Mouse (Mus musculus) intestine, embryonic 15.5 days (tissue): ENCODE results near the gene Glyctk. TPM values are rescaled to one million over a fixed set of nuclear protein-coding genes. Genes with fewer than 3 reads are reported as not detected.

Experiments used
- ATAC-seq: fragments of 200-750 bp; cut with Nextera tagmentation; 2 replicates; pipeline ENCODE4 v1.8.0; 2017; ENCODE audit warnings: moderate TSS enrichment, moderate library complexity
- H3K27ac ChIP-seq: fragments of 300-500 bp; sonication (generic); 2 replicates; pipeline ENCODE4 v1.5.1; 2015; ENCODE audit warnings: mild to moderate bottlenecking, inconsistent platforms
- H3K27me3 ChIP-seq: fragments of 300-500 bp; sonication (generic); replicated peaks from 2 replicates; pipeline ENCODE4 v1.6.1; 2015; ENCODE audit warnings: inconsistent platforms
- H3K36me3 ChIP-seq: fragments of 300-500 bp; sonication (generic); 2 replicates; pipeline ENCODE4 v1.6.1; 2015; ENCODE audit warnings: inconsistent platforms
- H3K4me1 ChIP-seq: fragments of 300-500 bp; sonication (generic); replicated peaks from 2 replicates; pipeline ENCODE4 v1.6.1; 2015; ENCODE audit warnings: inconsistent platforms
- H3K4me2 ChIP-seq: fragments of 300-500 bp; sonication (generic); replicated peaks from 2 replicates; pipeline ENCODE4 v1.6.1; 2015; ENCODE audit warnings: mild to moderate bottlenecking, inconsistent platforms
- H3K4me3 ChIP-seq: fragments of 300-500 bp; sonication (generic); replicated peaks from 2 replicates; pipeline ENCODE4 v1.5.1; 2015; ENCODE audit warnings: inconsistent platforms
- H3K9ac ChIP-seq: fragments of 300-500 bp; sonication (generic); 2 replicates; pipeline ENCODE4 v1.6.1; 2015; ENCODE audit warnings: inconsistent platforms
- H3K9me3 ChIP-seq: fragments of 300-500 bp; sonication (generic); 2 replicates; pipeline ENCODE4 v1.6.1; 2016; ENCODE audit warnings: inconsistent platforms
- WGBS: fragments of 180-500 bp; shearing (Covaris S2); methylation state at CpG from one replicate; pipeline ENCODE4 v1.1.7; 2015; 5-methylcytosine and 5-hydroxymethylcytosine counted together
- polyA plus RNA-seq: library from polyadenylated mRNA; unstranded; fragments of >200 nt; fragmentation: Nextera tagmentation; extraction: Ambion mirVana; gene quantifications from 2 replicates; pipeline ENCODE4 v1.2.1, GENCODE M21; 2015

The Glyctk gene
- polyA plus RNA-seq, 1 experiment from 2014 or later: 3.4 TPM

DNA sequence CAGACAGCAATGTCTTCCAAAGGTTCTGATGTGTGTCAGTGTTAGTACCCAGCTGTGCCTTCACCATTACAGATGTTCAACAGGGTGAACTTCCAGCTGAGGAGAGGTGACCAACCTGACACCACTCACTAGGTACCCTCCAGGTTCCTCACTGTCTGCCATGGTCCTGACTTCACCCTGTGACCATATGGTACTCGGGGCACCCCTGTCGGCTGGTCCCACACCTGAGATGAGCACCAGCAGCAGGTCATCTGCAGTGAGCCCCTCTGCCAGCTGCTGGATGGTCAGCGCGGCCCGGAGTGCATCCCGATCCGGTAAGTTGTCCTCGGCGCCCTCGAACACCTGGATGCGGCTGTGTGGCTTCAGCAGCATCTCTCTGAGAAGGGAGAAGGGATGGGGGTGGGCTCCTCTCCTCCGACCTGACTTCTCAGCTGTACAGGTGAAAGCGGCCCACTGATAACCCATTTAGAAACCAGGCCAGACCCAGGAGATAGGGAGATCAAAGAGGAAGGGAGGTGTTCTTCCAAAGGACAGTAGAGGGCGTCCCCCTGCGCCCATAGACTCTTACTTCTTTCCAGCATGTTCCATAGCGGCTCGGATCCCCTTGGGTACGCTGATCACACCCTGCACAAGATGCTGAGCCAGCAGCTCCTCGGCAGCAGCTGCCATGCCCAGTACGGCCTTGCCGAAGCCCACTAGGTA, 866 bp downstream of the Glyctk start:
- no peaks in the 10 kb centered on the region for H3K27me3 ChIP-seq
- H3K4me3 ChIP-seq: no peak overlapping the region
- 82% methylated on average over 21 of the region's 21 CpGs for WGBS
- H3K9me3 ChIP-seq: no peaks in the 10 kb centered on the region
- H3K4me1 ChIP-seq: no peaks in the 10 kb centered on the region; the same call in 1 of the 2 replicates
- no peak for ATAC-seq
- no peak overlapping the region for H3K4me2 ChIP-seq
- H3K36me3 ChIP-seq: no peaks in the 10 kb centered on the region
- no peak overlapping the region for H3K9ac ChIP-seq
- no peak overlapping the region for H3K27ac ChIP-seq

- 37% methylated on average over 5 of the region's 5 CpGs for WGBS
- Histone ChIP-seq H3K27me3 (no peaks in the 10 kb centered on the region), H3K9ac (no peak overlapping the region), H3K27ac (no peak overlapping the region), H3K4me1 (no peaks in the 10 kb centered on the region; the same call in 1 of the 2 replicates), H3K36me3 (no peaks in the 10 kb centered on the region), H3K9me3 (no peaks in the 10 kb centered on the region), H3K4me2 (no peak overlapping the region), H3K4me3 (no peak overlapping the region)
- no peak for ATAC-seq
Measured at GRCm38 (mm10) chr9:106156419-106156818, 1.5 kb downstream of the Glyctk start.

DNA sequence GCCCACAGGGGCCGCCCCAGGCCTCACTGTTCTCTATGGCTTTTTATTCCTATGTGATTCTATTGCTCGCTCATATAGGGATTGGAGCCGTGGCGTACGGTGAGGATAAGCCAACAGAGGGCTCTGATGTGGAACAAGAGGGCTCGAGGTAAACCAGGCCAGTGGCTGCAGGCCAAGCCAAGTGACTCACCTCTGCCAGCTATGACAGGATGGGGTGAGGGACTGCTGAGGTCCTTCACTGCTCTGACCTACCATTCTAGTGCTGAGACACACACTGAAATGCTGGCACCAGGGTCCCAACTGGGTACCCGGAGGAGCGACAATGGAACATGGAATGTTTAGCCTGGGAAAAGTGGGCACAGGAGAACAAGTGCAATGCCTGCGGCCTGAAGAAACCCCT, 3.8 kb downstream of the Glyctk start:
- peaks cover 2% of the 10 kb centered on the region; the same call in 1 of the 2 replicates for H3K4me1 ChIP-seq
- no peaks in the 10 kb centered on the region for H3K9me3 ChIP-seq
- no peak overlapping the region for H3K9ac ChIP-seq
- H3K27me3 ChIP-seq: peaks cover 16% of the 10 kb centered on the region
- H3K27ac ChIP-seq: no peak overlapping the region
- H3K36me3 ChIP-seq: no peaks in the 10 kb centered on the region
- H3K4me2 ChIP-seq: no peak overlapping the region
- WGBS: 82% methylated on average over 9 of the region's 9 CpGs
- ATAC-seq: no peak
- no peak overlapping the region for H3K4me3 ChIP-seq

GRCm38 (mm10) chr9:106149399-106149754, 8.6 kb downstream of the Glyctk start:
- Histone ChIP-seq H3K4me1 (peaks cover 16% of the 10 kb centered on the region), H3K9me3 (no peaks in the 10 kb centered on the region), H3K4me3 (peak overlapping the region; percentile 33), H3K27me3 (peaks cover 34% of the 10 kb centered on the region), H3K36me3 (no peaks in the 10 kb centered on the region), H3K27ac (no peak overlapping the region), H3K9ac (no peak overlapping the region), H3K4me2 (peak overlapping the region; percentile 72)
- 23% methylated on average over 10 of the region's 10 CpGs for WGBS
- no peak for ATAC-seq

DNA sequence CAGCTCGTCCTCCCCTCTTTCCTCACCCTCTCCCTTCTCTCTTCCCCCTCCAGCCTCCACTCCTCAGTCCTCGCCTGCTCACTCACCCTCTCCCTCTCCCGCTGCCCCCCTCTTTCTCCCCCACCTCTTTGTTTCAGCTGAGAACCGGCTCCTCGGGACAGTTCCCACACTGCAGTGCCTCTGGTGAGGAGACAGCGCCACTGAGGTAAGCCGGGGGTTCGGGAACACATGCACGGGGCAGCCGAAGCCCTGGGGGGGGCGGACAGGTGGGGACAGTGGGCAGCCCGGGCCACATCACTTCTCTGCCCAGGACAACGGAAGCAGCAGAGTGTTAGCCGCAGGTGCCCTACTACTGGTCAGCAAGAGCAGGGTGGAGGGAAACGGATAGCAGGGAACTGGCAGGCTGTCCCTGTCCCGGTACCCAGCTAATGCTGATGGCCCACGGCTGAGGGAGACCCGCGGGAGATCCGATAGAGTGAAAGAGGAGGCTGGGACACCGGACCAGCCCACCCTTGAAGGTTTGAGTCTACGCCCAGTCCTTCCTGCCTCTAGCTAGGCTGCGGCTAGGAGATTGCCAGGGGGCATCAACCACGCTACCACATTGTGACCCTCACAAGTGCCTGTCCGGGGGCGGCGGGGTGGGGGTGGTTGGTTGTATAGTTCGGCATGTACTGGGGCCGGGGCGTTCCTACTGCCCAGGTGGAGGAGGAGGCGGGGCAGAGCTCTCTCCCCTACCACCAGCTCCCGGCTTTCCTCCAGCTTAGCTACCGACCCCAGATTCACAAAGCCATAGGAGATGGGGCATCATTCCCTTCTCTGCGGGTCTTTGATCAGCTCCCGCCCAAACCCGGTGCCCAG, 9.2 kb downstream of the Glyctk start:
- no peaks in the 10 kb centered on the region for H3K9me3 ChIP-seq
- WGBS: under 1% methylated on average over 36 of the region's 36 CpGs
- H3K27ac ChIP-seq: no peak overlapping the region
- peak overlapping the region; percentile 72 for H3K4me2 ChIP-seq
- H3K27me3 ChIP-seq: peaks cover 34% of the 10 kb centered on the region
- H3K9ac ChIP-seq: peak overlapping the region; percentile 26
- peaks cover 16% of the 10 kb centered on the region for H3K4me1 ChIP-seq
- H3K36me3 ChIP-seq: no peaks in the 10 kb centered on the region
- peak; percentile 52 for ATAC-seq
- peak overlapping the region; percentile 33 for H3K4me3 ChIP-seq

- Histone ChIP-seq H3K4me2 (peak overlapping the region; percentile 72), H3K36me3 (no peaks in the 10 kb centered on the region), H3K27ac (no peak overlapping the region), H3K9ac (peak overlapping the region; percentile 26; the same call in 1 of the 2 replicates), H3K9me3 (no peaks in the 10 kb centered on the region), H3K27me3 (peaks cover 34% of the 10 kb centered on the region), H3K4me3 (peak overlapping the region; percentile 33; the same call in 1 of the 2 replicates), H3K4me1 (peaks cover 16% of the 10 kb centered on the region)
- 5% methylated on average over 10 of the region's 10 CpGs for WGBS
- peak; percentile 48; the same call in 1 of the 2 replicates for ATAC-seq
Measured at GRCm38 (mm10) chr9:106147851-106148431, 10.0 kb downstream of the Glyctk start.

- no peak overlapping the region for H3K9ac ChIP-seq
- H3K4me2 ChIP-seq: peak overlapping the region; percentile 72; the same call in 1 of the 2 replicates
- H3K36me3 ChIP-seq: no peaks in the 10 kb centered on the region
- no peak overlapping the region for H3K27ac ChIP-seq
- H3K4me3 ChIP-seq: no peak overlapping the region
- no peak for ATAC-seq
- H3K4me1 ChIP-seq: peaks cover 16% of the 10 kb centered on the region
- no peaks in the 10 kb centered on the region for H3K9me3 ChIP-seq
- 27% methylated on average over 5 of the region's 5 CpGs for WGBS
- H3K27me3 ChIP-seq: peaks cover 34% of the 10 kb centered on the region
Measured at GRCm38 (mm10) chr9:106147281-106147680, 10.7 kb downstream of the Glyctk start.

DNA sequence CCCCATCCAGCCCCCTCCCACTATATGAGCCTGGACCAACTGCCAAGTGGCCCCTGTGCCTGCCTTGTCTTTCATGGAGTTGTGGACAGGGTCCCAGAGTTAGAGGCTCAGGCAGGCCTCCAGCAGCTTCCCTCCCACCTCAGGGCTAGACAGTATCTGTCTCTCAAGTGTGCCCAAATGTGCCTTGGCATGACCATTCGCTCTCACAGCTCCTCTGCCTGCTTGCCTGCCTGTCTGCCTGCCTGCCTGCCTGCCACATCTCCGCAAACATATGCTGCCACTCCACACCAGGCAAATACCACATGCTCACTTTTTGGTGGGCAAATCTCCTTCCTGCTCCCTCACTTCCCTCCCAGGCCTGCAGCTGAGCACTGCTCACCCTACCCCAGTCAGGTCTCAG, 12.4 kb downstream of the Glyctk start:
- Histone ChIP-seq H3K36me3 (no peaks in the 10 kb centered on the region), H3K9ac (no peak overlapping the region), H3K9me3 (no peaks in the 10 kb centered on the region), H3K27me3 (peaks cover 33% of the 10 kb centered on the region), H3K27ac (no peak overlapping the region), H3K4me2 (no peak overlapping the region), H3K4me3 (no peak overlapping the region), H3K4me1 (peaks cover 16% of the 10 kb centered on the region)
- 84% methylated on average over 2 of the region's 2 CpGs for WGBS
- ATAC-seq: no peak

DNA sequence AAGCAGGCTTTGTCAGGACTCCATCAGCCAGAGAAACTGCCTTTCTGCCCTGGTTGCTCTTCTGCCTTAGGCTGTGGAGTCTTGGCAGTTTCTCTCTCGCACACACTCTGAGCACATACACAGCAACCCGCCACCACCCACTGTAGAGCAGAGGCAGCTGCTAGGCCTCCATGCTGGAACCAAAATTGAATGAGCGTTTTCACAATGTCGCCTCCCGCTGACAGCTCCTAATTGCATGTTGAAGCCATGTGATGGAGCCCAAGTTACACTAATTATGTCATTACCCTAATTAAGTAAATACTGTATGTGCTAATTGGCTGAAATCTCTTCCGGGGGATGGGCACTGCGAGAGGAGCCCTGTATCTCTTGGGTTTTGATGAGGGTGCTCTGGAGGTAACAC, 13.8 kb downstream of the Glyctk start:
- no peak overlapping the region for H3K27ac ChIP-seq
- H3K4me1 ChIP-seq: peaks cover 16% of the 10 kb centered on the region
- H3K9me3 ChIP-seq: no peaks in the 10 kb centered on the region
- H3K4me2 ChIP-seq: no peak overlapping the region
- no peak overlapping the region for H3K4me3 ChIP-seq
- no peak for ATAC-seq
- peaks cover 19% of the 10 kb centered on the region for H3K27me3 ChIP-seq
- H3K36me3 ChIP-seq: no peaks in the 10 kb centered on the region
- WGBS: 86% methylated on average over 7 of the region's 7 CpGs
- H3K9ac ChIP-seq: no peak overlapping the region

GRCm38 (mm10) chr9:106141955-106142354, 16.0 kb downstream of the Glyctk start:
- WGBS: 85% methylated on average over 12 of the region's 12 CpGs
- H3K27ac ChIP-seq: no peak overlapping the region
- ATAC-seq: no peak

GRCm38 (mm10) chr9:106139763-106140162, 18.2 kb downstream of the Glyctk start:
- Histone ChIP-seq H3K9me3 (no peaks in the 10 kb centered on the region), H3K27me3 (no peaks in the 10 kb centered on the region), H3K36me3 (no peaks in the 10 kb centered on the region), H3K4me3 (no peak overlapping the region), H3K4me2 (no peak overlapping the region), H3K9ac (no peak overlapping the region), H3K4me1 (no peaks in the 10 kb centered on the region), H3K27ac (no peak overlapping the region)
- 63% methylated on average over 10 of the region's 10 CpGs for WGBS
- ATAC-seq: 0 out of 2 replicates have a peak, but pooled peaks have one; percentile 25

More at GRCm38 (mm10) chr9:106141955-106142354, 16.0 kb downstream of the Glyctk start:
- no peak overlapping the region for H3K4me3 ChIP-seq
- no peaks in the 10 kb centered on the region for H3K4me1 ChIP-seq
- no peak overlapping the region for H3K4me2 ChIP-seq
- no peaks in the 10 kb centered on the region for H3K9me3 ChIP-seq
- no peaks in the 10 kb centered on the region for H3K27me3 ChIP-seq
- no peaks in the 10 kb centered on the region for H3K36me3 ChIP-seq
- no peak overlapping the region for H3K9ac ChIP-seq

GRCm38 (mm10) chr9:106137671-106138216, 20.2 kb downstream of the Glyctk start:
- 66% methylated on average over 10 of the region's 10 CpGs for WGBS
- Histone ChIP-seq H3K9ac (no peak overlapping the region), H3K4me1 (no peaks in the 10 kb centered on the region), H3K27ac (no peak overlapping the region), H3K9me3 (no peaks in the 10 kb centered on the region), H3K27me3 (no peaks in the 10 kb centered on the region), H3K36me3 (no peaks in the 10 kb centered on the region), H3K4me2 (no peak overlapping the region), H3K4me3 (no peak overlapping the region)
- no peak for ATAC-seq
